Mouse (Mus musculus) MEL (cell line): ENCODE results near the gene Kif26a.

Source experiments
- CTCF ChIP-seq, 3 experiments: IDR thresholded peaks in 2 of 3; conservative IDR thresholded peaks in 1 of 3; 2 replicates each; pipeline ENCODE4 v1.5.1; 2011 to 2012; ENCODE audit warnings: low read length in 3 of 3, low read depth in 2 of 3, mild to moderate bottlenecking in 2 of 3, improper control_type of control experiment in 1 of 3, inconsistent platforms in 1 of 3, mixed read lengths in 1 of 3, moderate library complexity in 1 of 3; ENCODE audit not compliant: control insufficient read depth in 1 of 3, insufficient read depth in 1 of 3, poor library complexity in 1 of 3, severe bottlenecking in 1 of 3
- EP300 ChIP-seq, 2 experiments: IDR thresholded peaks; 2 replicates each; pipeline ENCODE4 v1.6.1; 2011; ENCODE audit warnings: improper control_type of control experiment in 2 of 2, low read length in 2 of 2, low read depth in 1 of 2, mild to moderate bottlenecking in 1 of 2
- HCFC1 ChIP-seq: IDR thresholded peaks from 2 replicates; pipeline ENCODE4 v1.6.1; 2012; ENCODE audit warnings: low read depth, mild to moderate bottlenecking, inconsistent platforms, low read length, improper control_type of control experiment, moderate library complexity
- MEF2A ChIP-seq: IDR thresholded peaks from 2 replicates; pipeline ENCODE4 v1.6.1; 2014; ENCODE audit warnings: low read depth, mild to moderate bottlenecking, inconsistent platforms, low read length, improper control_type of control experiment; ENCODE audit not compliant: poor library complexity, insufficient replicate concordance, severe bottlenecking; ENCODE audit errors: extremely low read depth
- POLR2A ChIP-seq, 2 experiments: IDR thresholded peaks; 2 replicates each; pipeline ENCODE4 v1.6.1; 2011 to 2012; ENCODE audit warnings: low read length in 2 of 2, mild to moderate bottlenecking in 2 of 2, control low read depth in 1 of 2, improper control_type of control experiment in 1 of 2, low read depth in 1 of 2, moderate library complexity in 1 of 2; ENCODE audit not compliant: control insufficient read depth in 1 of 2, insufficient read depth in 1 of 2, poor library complexity in 1 of 2
- POLR2AphosphoS2 ChIP-seq: IDR thresholded peaks from 2 replicates; pipeline ENCODE4 v1.6.1; 2011; ENCODE audit warnings: low read length, improper control_type of control experiment
- USF1 ChIP-seq: IDR thresholded peaks from 2 replicates; pipeline ENCODE4 v1.6.1; 2014; ENCODE audit warnings: low read depth, mild to moderate bottlenecking, inconsistent platforms, low read length, improper control_type of control experiment, moderate library complexity

- no peak for TF ChIP-seq POLR2A (IDR thresholded peaks at IDR 0.05; ENCODE audit: control insufficient read depth in 1 of 2, insufficient read depth in 1 of 2, low read depth in 1 of 2, low read length in 2 of 2, poor library complexity in 1 of 2)
- TF ChIP-seq CTCF (IDR thresholded peaks at IDR 0.05 in 2 of 3, conservative IDR thresholded peaks at IDR 0.05 in 1 of 3; ENCODE audit: control insufficient read depth in 1 of 3, insufficient read depth in 1 of 3, low read depth in 2 of 3, low read length in 3 of 3, poor library complexity in 1 of 3, severe bottlenecking in 1 of 3), result no peak
- TF ChIP-seq POLR2AphosphoS2, result no peak
- no peak for TF ChIP-seq MEF2A
- no peak for TF ChIP-seq HCFC1
- TF ChIP-seq USF1, result no peak
- no peak for TF ChIP-seq EP300 (IDR thresholded peaks at IDR 0.05; ENCODE audit: low read depth in 1 of 2, low read length in 2 of 2)
Measured at GRCm38 (mm10) chr12:112221290-112221689, 75.3 kb downstream of the Kif26a start.
